Mouse (Mus musculus) small intestine, adult 2 months (tissue): ENCODE measurements around the gene Tshb. TPM values are rescaled to one million over a fixed set of nuclear protein-coding genes. Genes with fewer than 3 reads are reported as not detected.

Experiments used
- H3K27ac ChIP-seq: fragments of 200-500 bp; 2 replicates; pipeline ENCODE4 v1.5.1; 2012; ENCODE audit warnings: low read depth, low read length, control low read depth, inconsistent platforms; ENCODE audit not compliant: insufficient read depth
- H3K27me3 ChIP-seq: fragments of 200-500 bp; 2 replicates; pipeline ENCODE4 v1.6.1; 2012; ENCODE audit warnings: mild to moderate bottlenecking, moderate library complexity, low read length, inconsistent platforms; ENCODE audit not compliant: control insufficient read depth, insufficient read depth
- H3K36me3 ChIP-seq: fragments of 200-500 bp; 2 replicates; pipeline ENCODE4 v1.6.1; 2012; ENCODE audit warnings: mild to moderate bottlenecking, low read length, control low read depth, inconsistent platforms; ENCODE audit not compliant: control insufficient read depth, insufficient read depth
- H3K4me1 ChIP-seq: fragments of 200-500 bp; 2 replicates; pipeline ENCODE4 v1.6.1; 2012; ENCODE audit warnings: low read length, inconsistent platforms, mixed read lengths; ENCODE audit not compliant: control insufficient read depth, insufficient read depth, insufficient read length
- H3K4me3 ChIP-seq: fragments of 200-500 bp; 2 replicates; pipeline ENCODE4 v1.5.1; 2012; ENCODE audit warnings: low read depth, mild to moderate bottlenecking, control low read depth, inconsistent platforms, low read length, moderate library complexity
- CTCF ChIP-seq: fragments of 200-500 bp; IDR thresholded peaks from 2 replicates; pipeline ENCODE4 v1.5.1; 2012; ENCODE audit warnings: low read depth, mild to moderate bottlenecking, control low read depth, inconsistent platforms, low read length, moderate library complexity, mixed read lengths; ENCODE audit not compliant: insufficient replicate concordance, insufficient read length; ENCODE audit errors: extremely low read depth
- POLR2A ChIP-seq: fragments of 200-500 bp; IDR thresholded peaks from 2 replicates; pipeline ENCODE4 v1.6.1; 2012; ENCODE audit warnings: low read depth, mild to moderate bottlenecking, control low read depth, inconsistent platforms, low read length, moderate library complexity
- WGBS: fragments of 180-500 bp; shearing (Covaris S2); methylation state at CpG from one replicate; pipeline ENCODE4 v1.1.7; 2018; 5-methylcytosine and 5-hydroxymethylcytosine counted together
- polyA plus RNA-seq: library from polyadenylated mRNA; depleted of rRNA; stranded (reverse); fragments of >200 nt; gene quantifications from 2 replicates; pipeline ENCODE4 v1.2.3, GENCODE M21; 2012; rRNA removed

Tshb gene
- not detected in 2 replicates for polyA plus RNA-seq

- 55% methylated on average over 2 of the region's 2 CpGs for WGBS
- no peak within 1 kb of the TSS for H3K27ac ChIP-seq
- H3K36me3 ChIP-seq: no peaks in the 10 kb centered on the region
- no peaks in the 10 kb centered on the region for H3K4me1 ChIP-seq
- no peak within 1 kb of the TSS for H3K4me3 ChIP-seq
- H3K27me3 ChIP-seq: no peaks in the 10 kb centered on the region
- TF ChIP-seq POLR2A: no peak
- TF ChIP-seq CTCF: no peak
These were observed at the start of gene Tshb for GRCm38 (mm10) chr3:102782618-102783017. Gene Tshb, minus strand, starts transcription at chr3:102782718.

GRCm38 (mm10) chr3:102803937-102804336 lies 21.4 kb upstream of the Tshb start:
- Histone ChIP-seq H3K4me1 (no peaks in the 10 kb centered on the region), H3K36me3 (no peaks in the 10 kb centered on the region), H3K27ac (no peak overlapping the region), H3K4me3 (no peak overlapping the region), H3K27me3 (no peaks in the 10 kb centered on the region)
- TF ChIP-seq CTCF: 0 out of 2 replicates have a peak, but pooled peaks have one; percentile 32
- TF ChIP-seq POLR2A: no peak
- 7% methylated on average over 3 of the region's 3 CpGs for WGBS

DNA sequence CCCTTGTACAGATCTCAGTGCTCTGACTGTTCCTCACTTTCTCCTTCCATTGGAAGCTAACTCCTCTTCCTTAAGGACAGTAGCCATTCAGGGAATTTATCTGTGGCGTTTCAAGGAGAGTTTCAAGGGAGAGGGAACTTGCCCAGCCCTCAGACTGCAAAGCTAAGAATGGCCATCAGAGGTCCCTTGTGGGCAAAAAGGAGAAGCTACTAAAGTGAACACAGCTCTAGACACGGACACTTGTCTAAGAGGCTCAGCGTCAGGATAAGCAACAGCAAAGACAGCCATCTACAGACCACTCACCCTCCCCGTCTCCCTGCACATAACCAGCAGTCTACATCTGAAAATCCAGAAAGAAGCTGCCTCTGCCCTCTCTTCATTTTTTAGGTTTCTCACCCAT lies 4.9 kb upstream of the Tshb start:
- 36% methylated on average over 4 of the region's 4 CpGs for WGBS
- Histone ChIP-seq H3K4me1 (no peaks in the 10 kb centered on the region), H3K27me3 (no peaks in the 10 kb centered on the region), H3K27ac (no peak overlapping the region), H3K4me3 (no peak overlapping the region), H3K36me3 (no peaks in the 10 kb centered on the region)
- TF ChIP-seq POLR2A (no peak), CTCF (no peak)

DNA sequence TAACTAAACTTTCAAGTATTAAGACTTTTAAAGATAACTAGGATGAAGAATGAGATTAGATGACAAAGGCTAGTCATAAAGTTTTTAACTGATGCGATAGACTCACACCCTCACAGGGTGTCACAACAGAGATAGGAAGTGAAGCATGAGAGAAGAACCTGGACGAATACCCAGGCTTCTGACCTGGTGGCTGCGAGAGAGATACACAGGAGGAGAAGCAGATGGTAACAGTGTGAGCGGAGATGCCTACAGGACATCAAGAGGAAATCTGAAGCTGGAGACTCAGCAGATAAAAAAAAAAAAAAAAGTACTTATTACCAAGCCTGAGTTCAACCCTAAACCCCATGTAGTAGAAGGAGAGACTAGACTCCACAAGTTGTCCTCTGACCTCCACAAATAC lies 9.5 kb downstream of the Tshb start:
- Histone ChIP-seq H3K4me3 (no peak overlapping the region), H3K27ac (no peak overlapping the region), H3K4me1 (no peaks in the 10 kb centered on the region), H3K36me3 (no peaks in the 10 kb centered on the region), H3K27me3 (no peaks in the 10 kb centered on the region)
- TF ChIP-seq CTCF (no peak), POLR2A (no peak)
- WGBS: 60% methylated on average over 4 of the region's 4 CpGs

DNA sequence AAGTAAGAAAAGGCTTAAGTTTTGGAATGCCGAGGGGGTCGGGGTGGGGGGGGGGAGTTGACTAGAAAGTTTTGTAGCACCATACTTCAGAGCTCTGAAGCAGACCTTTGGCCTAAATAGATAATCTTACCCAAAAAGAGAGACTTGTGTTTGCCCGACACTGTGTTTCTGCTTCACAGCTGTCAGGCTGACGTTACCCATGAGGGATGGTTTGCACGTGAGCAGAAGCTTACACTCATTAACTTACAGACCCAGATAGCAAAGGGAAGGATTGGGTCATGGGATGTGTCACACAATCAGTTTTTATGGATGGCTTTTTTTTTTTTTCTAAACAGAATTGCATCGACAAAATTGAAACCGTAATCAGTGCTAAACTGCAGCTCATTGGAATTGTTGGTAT lies 17.7 kb downstream of the Tshb start:
- no peaks in the 10 kb centered on the region for H3K36me3 ChIP-seq
- 45% methylated on average over 7 of the region's 7 CpGs for WGBS
- H3K27ac ChIP-seq: no peak overlapping the region
- H3K4me1 ChIP-seq: no peaks in the 10 kb centered on the region
- no peak for TF ChIP-seq CTCF
- TF ChIP-seq POLR2A: no peak
- no peak overlapping the region for H3K4me3 ChIP-seq
- H3K27me3 ChIP-seq: no peaks in the 10 kb centered on the region

GRCm38 (mm10) chr3:102763713-102764400 lies 18.7 kb downstream of the Tshb start:
- H3K36me3 ChIP-seq: no peaks in the 10 kb centered on the region
- WGBS: 44% methylated on average over 10 of the region's 10 CpGs
- H3K4me3 ChIP-seq: no peak overlapping the region
- no peaks in the 10 kb centered on the region for H3K4me1 ChIP-seq
- no peak overlapping the region for H3K27ac ChIP-seq
- TF ChIP-seq CTCF (no peak), POLR2A (no peak)
- H3K27me3 ChIP-seq: no peaks in the 10 kb centered on the region

- H3K27me3 ChIP-seq: no peaks in the 10 kb centered on the region
- no peaks in the 10 kb centered on the region for H3K36me3 ChIP-seq
- no peak overlapping the region for H3K27ac ChIP-seq
- H3K4me3 ChIP-seq: no peak overlapping the region
- H3K4me1 ChIP-seq: no peaks in the 10 kb centered on the region
- TF ChIP-seq POLR2A: no peak
- no peak for TF ChIP-seq CTCF
- 49% methylated on average over 3 of the region's 3 CpGs for WGBS
These were observed 20.1 kb downstream of the Tshb start for GRCm38 (mm10) chr3:102762388-102762787.

- TF ChIP-seq POLR2A (no peak), CTCF (no peak)
- Histone ChIP-seq H3K36me3 (no peaks in the 10 kb centered on the region), H3K4me1 (peaks cover 2% of the 10 kb centered on the region; the same call in 1 of the 2 replicates), H3K27me3 (no peaks in the 10 kb centered on the region), H3K27ac (no peak overlapping the region), H3K4me3 (no peak overlapping the region)
- WGBS: 71% methylated on average over 3 of the region's 3 CpGs
These were observed 22.3 kb downstream of the Tshb start for GRCm38 (mm10) chr3:102760236-102760635.
